Mouse (Mus musculus): ENCODE measurements at regions not wholly inside any gene's neighbourhood (a gene's known extent, or its start where the extent isn't known, plus 50 kb on each side); places are given as distances from the start of the nearest gene placed in this dataset.

GRCm38 (mm10) chr11:19869671-19870070, 54.5 kb upstream of the Spred2 start:
- Histone ChIP-seq H3K4me3 (ENCODE audit: low read length) (no peak overlapping the region), H3K4me1 (ENCODE audit: control insufficient read depth, insufficient read depth, low read length) (no peaks in the 10 kb centered on the region), H3K36me3 (ENCODE audit: control insufficient read depth, insufficient read depth) (no peaks in the 10 kb centered on the region), H3K9ac (ENCODE audit: low read length) (no peak overlapping the region), H3K27ac (ENCODE audit: low read length) (no peak overlapping the region), H3K27me3 (ENCODE audit: control insufficient read depth, insufficient read depth, low read length) (no peaks in the 10 kb centered on the region), H3K9me3 (replicated peaks; ENCODE audit: control insufficient read depth, low read length) (peaks cover 11% of the 10 kb centered on the region; the same call in 1 of the 2 replicates), H3K4me2 (ENCODE audit: low read depth, low read length) (no peak overlapping the region)
- 71% methylated on average over 3 of the region's 3 CpGs for WGBS
- no peak for ATAC-seq (replicated peaks; ENCODE audit: extremely low read depth, insufficient read depth, low FRiP score)

GRCm38 (mm10) chr11:19870136-19870535, 54.0 kb upstream of the Spred2 start:
- Histone ChIP-seq H3K9ac (ENCODE audit: low read length) (no peak overlapping the region), H3K4me3 (ENCODE audit: low read length) (no peak overlapping the region), H3K9me3 (replicated peaks; ENCODE audit: control insufficient read depth, low read length) (peaks cover 11% of the 10 kb centered on the region; the same call in 1 of the 2 replicates), H3K4me1 (ENCODE audit: control insufficient read depth, insufficient read depth, low read length) (no peaks in the 10 kb centered on the region), H3K4me2 (ENCODE audit: low read depth, low read length) (no peak overlapping the region), H3K36me3 (ENCODE audit: control insufficient read depth, insufficient read depth) (no peaks in the 10 kb centered on the region), H3K27me3 (ENCODE audit: control insufficient read depth, insufficient read depth, low read length) (no peaks in the 10 kb centered on the region), H3K27ac (ENCODE audit: low read length) (no peak overlapping the region)
- 70% methylated on average over 7 of the region's 7 CpGs for WGBS
- ATAC-seq (replicated peaks; ENCODE audit: extremely low read depth, insufficient read depth, low FRiP score) = no peak

GRCm38 (mm10) chr11:19873796-19874195, 50.4 kb upstream of the Spred2 start:
- H3K27ac ChIP-seq (ENCODE audit: low read length) = no peak overlapping the region
- no peak overlapping the region for H3K4me3 ChIP-seq (ENCODE audit: low read length)
- no peaks in the 10 kb centered on the region for H3K9me3 ChIP-seq (replicated peaks; ENCODE audit: control insufficient read depth, low read length)
- no peak overlapping the region for H3K4me2 ChIP-seq (ENCODE audit: low read depth, low read length)
- peaks cover 4% of the 10 kb centered on the region; the same call in 1 of the 2 replicates for H3K4me1 ChIP-seq (ENCODE audit: control insufficient read depth, insufficient read depth, low read length)
- ATAC-seq (replicated peaks; ENCODE audit: extremely low read depth, insufficient read depth, low FRiP score) = no peak
- no peaks in the 10 kb centered on the region for H3K27me3 ChIP-seq (ENCODE audit: control insufficient read depth, insufficient read depth, low read length)
- 88% methylated on average over 6 of the region's 6 CpGs for WGBS
- no peaks in the 10 kb centered on the region for H3K36me3 ChIP-seq (ENCODE audit: control insufficient read depth, insufficient read depth)
- no peak overlapping the region for H3K9ac ChIP-seq (ENCODE audit: low read length)
